Mouse (Mus musculus) C2C12 (cell line): ENCODE results near the gene Naa16. TPM values are rescaled to one million over a fixed set of nuclear protein-coding genes. Genes with fewer than 3 reads are reported as not detected.

Experiments used
- H3K27me3 ChIP-seq: one replicate; pipeline ENCODE4 v1.6.1; 2011; ENCODE audit not compliant: control insufficient read depth, insufficient read depth, insufficient read length
- H3K36me3 ChIP-seq: one replicate; pipeline ENCODE4 v1.6.1; 2011; ENCODE audit not compliant: control insufficient read depth, insufficient read depth
- H3K4me3 ChIP-seq: one replicate; pipeline ENCODE4 v1.5.1; 2011; ENCODE audit warnings: mild to moderate bottlenecking, control low read depth; ENCODE audit not compliant: poor library complexity, insufficient read depth, severe bottlenecking
- H3K79me2 ChIP-seq: one replicate; pipeline ENCODE4 v1.6.1; 2011; ENCODE audit not compliant: control insufficient read depth, insufficient read depth
- H3K79me3 ChIP-seq: one replicate; pipeline ENCODE4 v1.6.1; 2011; ENCODE audit warnings: low read depth, control low read depth
- H3ac ChIP-seq: one replicate; pipeline ENCODE3; 2011; ENCODE audit warnings: low read depth; ENCODE audit not compliant: control insufficient read depth, insufficient read length
- CEBPB ChIP-seq: IDR thresholded peaks from one replicate; pipeline ENCODE4 v1.6.1; 2011; ENCODE audit warnings: low read depth, mild to moderate bottlenecking, control low read depth, moderate library complexity
- CTCF ChIP-seq: IDR thresholded peaks from one replicate; pipeline ENCODE4 v1.5.1; 2011; ENCODE audit not compliant: control insufficient read depth, insufficient read depth, insufficient read length
- FOSL1 ChIP-seq: IDR thresholded peaks from one replicate; pipeline ENCODE4 v1.8.0; 2011; ENCODE audit warnings: mild to moderate bottlenecking, low read length; ENCODE audit not compliant: poor library complexity, insufficient read depth, severe bottlenecking
- MAX ChIP-seq: IDR thresholded peaks from one replicate; pipeline ENCODE4 v1.6.1; 2011; ENCODE audit warnings: mild to moderate bottlenecking, control low read depth
- MYOD1 ChIP-seq: IDR thresholded peaks from one replicate; pipeline ENCODE4 v1.6.1; 2011; ENCODE audit warnings: low read depth; ENCODE audit not compliant: control insufficient read depth, insufficient read length
- MYOG ChIP-seq: IDR thresholded peaks from one replicate; pipeline ENCODE4 v1.6.1; 2011; ENCODE audit not compliant: control insufficient read depth, insufficient read length; ENCODE audit errors: extremely low read depth
- USF1 ChIP-seq: IDR thresholded peaks from one replicate; pipeline ENCODE4 v1.6.1; 2011; ENCODE audit warnings: low read depth, mild to moderate bottlenecking, control low read depth, moderate library complexity
- polyA plus RNA-seq: library from polyadenylated mRNA; unstranded; fragments of >200 nt; fragmentation: generic; extraction: Trizol; gene quantifications from one replicate; pipeline ENCODE4 v1.2.1, GENCODE M21; 2012; ENCODE audit warnings: missing spikeins

The Naa16 gene
- polyA plus RNA-seq, 1 experiment, result 8.6 TPM

- no peak overlapping the region for H3K4me3 ChIP-seq
- H3K27me3 ChIP-seq, result no peaks in the 10 kb centered on the region
- no peak overlapping the region for H3ac ChIP-seq
- no peaks in the 10 kb centered on the region for H3K36me3 ChIP-seq
- no peaks in the 10 kb centered on the region for H3K79me3 ChIP-seq
- no peaks in the 10 kb centered on the region for H3K79me2 ChIP-seq
- TF ChIP-seq MAX (no peak), CEBPB (no peak), FOSL1 (no peak), MYOD1 (no peak), USF1 (no peak), MYOG (no peak)
Measured at GRCm38 (mm10) chr14:79321881-79322280, 68.7 kb downstream of the Naa16 start.

DNA sequence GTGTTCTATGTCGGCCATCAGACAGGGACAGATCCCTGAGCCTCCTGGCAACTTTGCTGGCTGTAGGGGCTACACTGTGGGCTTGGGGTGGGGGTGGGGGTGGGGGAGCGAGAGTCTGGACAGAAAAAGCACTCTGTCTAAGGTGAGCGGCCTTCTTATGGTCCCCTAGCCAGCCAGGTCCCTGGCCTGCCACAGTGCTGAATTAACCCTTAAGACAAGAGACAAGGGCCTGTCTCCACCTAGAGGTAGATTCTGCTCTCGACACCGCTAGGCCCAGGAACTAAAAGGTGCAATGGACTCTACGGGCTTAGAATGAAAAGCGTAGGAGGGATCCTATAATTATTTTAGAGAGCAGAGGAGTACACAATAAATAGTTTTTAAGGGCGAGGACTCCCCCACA, 69.4 kb downstream of the Naa16 start:
- Histone ChIP-seq H3K36me3 (no peaks in the 10 kb centered on the region), H3K79me3 (no peaks in the 10 kb centered on the region), H3ac (no peak overlapping the region), H3K4me3 (no peak overlapping the region), H3K79me2 (no peaks in the 10 kb centered on the region), H3K27me3 (no peaks in the 10 kb centered on the region)
- no peak for TF ChIP-seq MYOD1
- TF ChIP-seq CTCF, result peak; percentile 34

DNA sequence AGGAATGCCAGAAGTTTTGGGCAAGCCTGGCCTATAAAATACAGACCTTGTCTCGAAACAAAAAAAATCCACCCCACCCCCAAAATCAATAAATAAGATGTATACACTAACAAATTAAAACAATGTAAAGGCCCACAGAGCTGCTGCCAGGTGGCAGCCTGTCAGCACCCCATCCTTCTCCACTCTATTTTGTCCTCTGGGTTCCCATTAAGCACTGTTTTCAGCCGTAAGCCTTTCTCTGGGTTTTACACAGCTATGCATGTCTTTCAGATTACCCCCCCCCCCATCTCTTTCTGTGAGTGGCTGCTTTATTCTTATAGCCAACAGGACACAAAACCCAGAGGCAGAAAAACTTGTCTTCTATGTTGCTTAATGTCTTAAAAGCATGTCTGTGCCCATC, 73.0 kb downstream of the Naa16 start:
- no peak for TF ChIP-seq MYOD1
- TF ChIP-seq FOSL1, result no peak
- no peak for TF ChIP-seq CEBPB
- TF ChIP-seq CTCF, result no peak
- no peak for TF ChIP-seq MAX
- TF ChIP-seq USF1, result no peak
- TF ChIP-seq MYOG, result no peak
- Histone ChIP-seq H3K4me3 (no peak overlapping the region), H3ac (no peak overlapping the region), H3K36me3 (no peaks in the 10 kb centered on the region), H3K27me3 (no peaks in the 10 kb centered on the region), H3K79me2 (no peaks in the 10 kb centered on the region), H3K79me3 (no peaks in the 10 kb centered on the region)

- TF ChIP-seq USF1 (no peak), MYOG (no peak), MYOD1 (no peak), MAX (no peak), CTCF (no peak), CEBPB (no peak), FOSL1 (no peak)
- H3ac ChIP-seq, result no peak overlapping the region
- H3K27me3 ChIP-seq, result no peaks in the 10 kb centered on the region
- H3K36me3 ChIP-seq, result no peaks in the 10 kb centered on the region
- no peaks in the 10 kb centered on the region for H3K79me2 ChIP-seq
- H3K79me3 ChIP-seq, result no peaks in the 10 kb centered on the region
- H3K4me3 ChIP-seq, result no peak overlapping the region
Measured at GRCm38 (mm10) chr14:79315877-79316276, 74.7 kb downstream of the Naa16 start.

DNA sequence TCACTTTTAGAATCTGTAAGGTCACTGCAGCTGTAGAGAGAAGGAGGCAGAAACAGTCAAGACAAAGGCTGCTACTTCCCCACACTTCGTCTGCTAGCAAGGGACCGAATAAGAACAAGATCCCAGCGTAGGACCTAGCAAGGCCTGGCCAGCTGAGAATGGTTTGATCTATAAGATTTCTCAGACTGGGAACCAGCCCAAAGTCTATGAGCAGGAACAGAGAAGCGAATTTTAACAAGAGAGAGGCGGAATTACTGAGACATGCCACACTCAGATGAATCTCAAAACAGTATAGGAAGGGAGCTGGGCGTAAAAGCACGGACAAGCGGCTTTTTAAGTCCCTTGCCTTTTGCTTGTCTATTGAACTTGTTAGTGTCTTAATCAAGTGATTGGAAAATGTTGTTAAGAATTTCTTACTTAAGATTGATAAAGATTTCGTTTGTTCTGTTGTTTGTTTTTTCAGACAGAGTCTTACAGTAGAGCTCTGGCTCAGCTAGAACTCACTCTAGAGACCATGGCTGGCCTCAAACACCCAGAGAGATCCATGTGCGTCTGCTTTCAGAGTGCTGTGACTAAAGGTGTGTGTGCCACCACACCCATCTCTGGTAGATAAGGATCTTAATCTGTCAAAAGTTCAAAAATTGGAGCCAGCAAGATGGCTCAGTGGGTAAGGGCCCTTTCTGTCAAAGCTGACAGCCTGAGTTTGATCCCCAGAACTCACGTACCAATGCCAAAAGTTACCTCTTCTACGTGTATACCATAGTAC, 76.2 kb downstream of the Naa16 start:
- Histone ChIP-seq H3K79me3 (no peaks in the 10 kb centered on the region), H3K79me2 (no peaks in the 10 kb centered on the region), H3K36me3 (no peaks in the 10 kb centered on the region), H3ac (no peak overlapping the region), H3K27me3 (no peaks in the 10 kb centered on the region), H3K4me3 (no peak overlapping the region)
- no peak for TF ChIP-seq MYOD1
- no peak for TF ChIP-seq MAX
- no peak for TF ChIP-seq USF1
- TF ChIP-seq FOSL1, result no peak
- TF ChIP-seq CEBPB, result no peak
- no peak for TF ChIP-seq CTCF
- TF ChIP-seq MYOG, result no peak

DNA sequence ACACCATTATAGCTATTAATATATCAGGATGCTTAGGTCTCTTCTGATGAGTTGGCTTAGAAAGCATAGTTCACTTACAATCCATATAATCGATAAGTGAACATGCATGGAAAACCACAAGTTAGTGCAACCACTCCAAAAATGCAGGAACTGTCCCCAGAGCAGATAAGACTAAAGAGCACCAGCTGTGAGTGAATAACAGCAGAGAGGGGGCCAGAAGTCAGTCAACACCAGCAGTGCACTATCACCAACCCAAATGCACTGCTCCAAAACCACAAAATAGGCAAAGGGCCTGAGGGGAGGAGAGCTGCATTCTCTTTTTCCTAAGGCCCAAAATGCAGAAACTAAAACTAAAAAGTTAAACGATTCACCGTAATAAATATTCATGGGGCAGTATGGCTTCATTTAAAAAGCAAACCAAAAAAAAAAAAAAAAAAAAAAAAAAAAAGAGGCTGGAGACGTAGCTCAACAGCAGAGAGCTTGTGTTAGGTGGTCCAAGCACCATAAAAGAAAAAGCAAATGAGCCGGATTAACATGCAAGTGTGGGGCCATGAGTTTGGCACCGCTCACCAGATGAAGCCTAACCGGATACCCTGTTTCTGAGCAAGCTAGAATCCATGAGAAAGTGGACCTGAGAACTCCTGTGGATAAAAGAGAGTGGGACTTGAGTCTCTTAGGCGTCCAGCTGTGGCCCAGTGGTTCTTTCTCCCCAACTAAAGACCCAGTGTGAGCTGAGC, 77.0 kb downstream of the Naa16 start:
- Histone ChIP-seq H3K79me2 (no peaks in the 10 kb centered on the region), H3ac (no peak overlapping the region), H3K36me3 (no peaks in the 10 kb centered on the region), H3K4me3 (no peak overlapping the region), H3K79me3 (no peaks in the 10 kb centered on the region), H3K27me3 (no peaks in the 10 kb centered on the region)
- TF ChIP-seq USF1 (no peak), CEBPB (peak; percentile 37)
